Mouse (Mus musculus) heart, embryonic 16.5 days (tissue): ENCODE measurements around the gene Slc46a3. TPM values are rescaled to one million over a fixed set of nuclear protein-coding genes. Genes with fewer than 3 reads are reported as not detected.

Experiments
- ATAC-seq: fragments of 200-750 bp; cut with Nextera tagmentation; replicated peaks from 2 replicates; pipeline ENCODE4 v1.8.0; 2017; ENCODE audit warnings: moderate number of reproducible peaks; ENCODE audit not compliant: insufficient read depth, low FRiP score; ENCODE audit errors: extremely low read depth
- H3K27ac ChIP-seq: fragments of 300-500 bp; sonication (generic); 2 replicates; pipeline ENCODE4 v1.5.1; 2014; ENCODE audit warnings: mild to moderate bottlenecking, low read length, control low read depth, moderate library complexity
- H3K27me3 ChIP-seq: fragments of 300-500 bp; sonication (generic); 2 replicates; pipeline ENCODE4 v1.6.1; 2014; ENCODE audit warnings: low read length, mixed read lengths; ENCODE audit not compliant: control insufficient read depth, insufficient read depth
- H3K36me3 ChIP-seq: fragments of 300-500 bp; sonication (generic); 2 replicates; pipeline ENCODE4 v1.6.1; 2014; ENCODE audit not compliant: control insufficient read depth, insufficient read depth
- H3K4me1 ChIP-seq: fragments of 300-500 bp; sonication (generic); 2 replicates; pipeline ENCODE4 v1.6.1; 2014; ENCODE audit warnings: low read length, mixed read lengths; ENCODE audit not compliant: control insufficient read depth, insufficient read depth
- H3K4me2 ChIP-seq: fragments of 300-500 bp; sonication (generic); 2 replicates; pipeline ENCODE4 v1.6.1; 2014; ENCODE audit warnings: low read depth, mild to moderate bottlenecking, control low read depth, low read length
- H3K4me3 ChIP-seq: fragments of 300-500 bp; sonication (generic); 2 replicates; pipeline ENCODE4 v1.5.1; 2014; ENCODE audit warnings: mild to moderate bottlenecking, control low read depth, low read length
- H3K9ac ChIP-seq: fragments of 300-500 bp; sonication (generic); 2 replicates; pipeline ENCODE4 v1.6.1; 2014; ENCODE audit warnings: low read length, control low read depth
- H3K9me3 ChIP-seq: fragments of 300-500 bp; sonication (generic); replicated peaks from 2 replicates; pipeline ENCODE4 v1.6.1; 2016; ENCODE audit warnings: low read length; ENCODE audit not compliant: control insufficient read depth
- WGBS: fragments of 180-500 bp; shearing (Covaris S2); extraction: QIAGEN DNeasy Blood & Tissue Kit; methylation state at CpG from one replicate; pipeline ENCODE4 v1.1.7; 2014; 5-methylcytosine and 5-hydroxymethylcytosine counted together
- polyA plus RNA-seq: library from polyadenylated mRNA; unstranded; fragments of >200 nt; fragmentation: Nextera tagmentation; extraction: Ambion mirVana; gene quantifications from 2 replicates; pipeline ENCODE4 v1.2.1, GENCODE M21; 2015

Gene Slc46a3
- polyA plus RNA-seq, result 3.6 and 3.8 TPM in 2 replicates

DNA sequence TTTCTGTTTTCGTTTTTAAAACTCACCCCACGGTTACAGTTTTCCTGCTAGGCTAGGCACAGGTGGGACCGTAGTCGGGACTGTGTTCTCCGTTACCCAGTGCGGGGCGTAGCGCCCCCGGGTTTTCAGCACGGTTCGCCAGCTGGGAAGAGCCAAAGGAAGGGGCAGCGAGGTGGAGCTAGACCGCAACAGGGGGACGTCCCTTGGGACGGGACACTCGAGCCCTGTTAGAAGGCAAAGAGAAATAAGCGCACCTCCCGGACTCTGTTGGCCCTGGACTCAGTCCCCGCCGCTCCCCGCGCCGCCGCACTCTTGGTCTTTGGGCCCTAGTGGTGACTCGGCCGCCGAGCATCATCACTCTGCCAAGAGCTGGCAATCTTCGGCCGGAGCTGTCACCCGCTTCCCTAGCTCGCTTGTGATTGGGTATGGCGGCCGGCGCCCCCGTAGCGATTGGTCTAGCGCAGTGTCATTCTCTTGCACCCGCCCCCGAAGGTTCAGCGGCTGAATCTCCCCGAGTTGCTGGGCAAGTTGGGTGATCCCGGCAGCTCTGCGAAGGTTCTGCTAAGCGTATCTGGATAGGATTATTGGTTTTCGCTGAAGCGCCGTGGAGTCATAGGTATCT, at the start of gene Slc46a3:
Gene Slc46a3 (minus strand): TSS at position 361 of the 622 bp plus-strand sequence.
- H3K9ac ChIP-seq, result peak within 1 kb of the TSS; percentile 53
- no peaks in the 10 kb centered on the region for H3K9me3 ChIP-seq
- H3K4me1 ChIP-seq, result peaks cover 18% of the 10 kb centered on the region
- no peaks in the 10 kb centered on the region for H3K27me3 ChIP-seq
- peak; percentile 99 for ATAC-seq
- H3K4me2 ChIP-seq, result peak within 1 kb of the TSS; percentile 89
- no peak within 1 kb of the TSS for H3K27ac ChIP-seq
- H3K36me3 ChIP-seq, result no peaks in the 10 kb centered on the region
- under 1% methylated on average over 47 of the region's 47 CpGs for WGBS
- H3K4me3 ChIP-seq, result peak within 1 kb of the TSS; percentile 68

GRCm38 (mm10) chr5:147939226-147939625, 44.6 kb upstream of the Slc46a3 start:
- WGBS, result 40% methylated on average over 5 of the region's 5 CpGs

DNA sequence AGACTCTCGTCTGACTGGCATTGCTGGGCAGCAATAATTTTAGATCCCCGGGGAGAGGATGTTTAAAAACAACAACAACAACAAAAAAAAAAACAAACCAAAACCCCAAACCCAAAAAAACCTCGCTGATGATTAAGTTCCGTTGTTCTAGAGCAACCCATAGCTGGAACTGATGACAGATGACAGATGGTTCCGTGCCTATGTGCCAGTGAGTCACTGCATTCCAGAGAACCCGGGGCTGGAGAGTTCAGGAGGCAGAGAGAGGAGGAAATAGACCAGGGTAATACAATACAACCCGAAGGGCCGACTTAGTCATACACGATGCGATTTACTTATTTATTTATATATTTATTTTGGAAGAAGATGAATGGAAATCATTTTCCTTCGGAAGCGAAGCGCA, 40.5 kb upstream of the Slc46a3 start:
- ATAC-seq, result no peak
- Histone ChIP-seq H3K27ac (no peak overlapping the region), H3K9me3 (0 out of 2 replicates have a peak, but pooled peaks cover under 1% of the 10 kb centered on the region), H3K9ac (no peak overlapping the region), H3K36me3 (no peaks in the 10 kb centered on the region), H3K27me3 (no peaks in the 10 kb centered on the region), H3K4me3 (no peak overlapping the region), H3K4me1 (0 out of 2 replicates have a peak, but pooled peaks cover 5% of the 10 kb centered on the region), H3K4me2 (no peak overlapping the region)
- WGBS, result 76% methylated on average over 13 of the region's 13 CpGs

More at GRCm38 (mm10) chr5:147939226-147939625, 44.6 kb upstream of the Slc46a3 start:
- Histone ChIP-seq H3K36me3 (no peaks in the 10 kb centered on the region), H3K4me2 (no peak overlapping the region), H3K27me3 (no peaks in the 10 kb centered on the region), H3K27ac (0 out of 2 replicates have a peak overlapping the region, but pooled peaks have one; percentile 34), H3K4me1 (peaks cover 5% of the 10 kb centered on the region; the same call in 1 of the 2 replicates), H3K4me3 (no peak overlapping the region), H3K9ac (no peak overlapping the region), H3K9me3 (peaks cover 12% of the 10 kb centered on the region)
- no peak; the same call in 1 of the 2 replicates for ATAC-seq

GRCm38 (mm10) chr5:147928668-147929497, 34.3 kb upstream of the Slc46a3 start:
- Histone ChIP-seq H3K9me3 (no peaks in the 10 kb centered on the region), H3K36me3 (no peaks in the 10 kb centered on the region), H3K27ac (no peak overlapping the region), H3K4me1 (no peaks in the 10 kb centered on the region), H3K9ac (no peak overlapping the region), H3K4me3 (no peak overlapping the region), H3K4me2 (no peak overlapping the region), H3K27me3 (no peaks in the 10 kb centered on the region)
- ATAC-seq, result no peak
- WGBS, result 74% methylated on average over 7 of the region's 7 CpGs

DNA sequence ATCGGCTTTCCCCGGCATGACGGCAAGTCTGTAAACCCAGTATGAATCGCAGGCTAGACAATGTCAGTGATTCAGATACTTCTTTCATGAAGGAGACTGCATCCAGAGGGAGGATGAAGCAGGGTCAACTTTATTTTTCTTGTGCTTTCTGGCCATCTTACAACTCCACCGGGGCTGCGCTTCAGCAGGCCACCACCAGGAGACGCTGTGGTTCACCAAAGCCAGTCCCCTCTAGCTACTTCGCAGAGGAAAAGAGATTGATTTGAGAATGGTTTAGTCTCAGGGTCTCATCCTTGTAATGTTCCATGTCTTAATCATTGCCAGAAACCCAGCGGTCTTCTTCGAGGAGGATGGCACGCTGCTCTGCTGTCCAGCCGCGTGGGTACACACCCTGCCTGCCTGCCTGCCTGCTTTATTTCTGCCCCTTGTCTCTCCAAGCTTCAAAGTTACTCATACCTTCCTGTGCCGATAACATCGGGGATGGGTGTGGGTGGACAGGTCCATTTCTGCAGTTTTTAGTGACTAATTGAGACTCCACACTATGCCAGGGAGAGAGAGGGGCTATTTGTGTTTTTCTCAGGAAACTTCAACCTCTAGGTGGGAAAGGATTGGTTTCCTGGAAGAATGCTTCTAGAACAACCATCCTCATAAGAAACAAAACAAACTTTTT, 31.5 kb upstream of the Slc46a3 start:
- Histone ChIP-seq H3K4me3 (no peak overlapping the region), H3K27me3 (no peaks in the 10 kb centered on the region), H3K4me1 (no peaks in the 10 kb centered on the region), H3K9me3 (no peaks in the 10 kb centered on the region), H3K4me2 (no peak overlapping the region), H3K27ac (no peak overlapping the region), H3K9ac (no peak overlapping the region), H3K36me3 (no peaks in the 10 kb centered on the region)
- no peak for ATAC-seq
- 60% methylated on average over 15 of the region's 15 CpGs for WGBS

GRCm38 (mm10) chr5:147924621-147925020, 30.0 kb upstream of the Slc46a3 start:
- Histone ChIP-seq H3K27ac (no peak overlapping the region), H3K4me1 (no peaks in the 10 kb centered on the region), H3K9ac (no peak overlapping the region), H3K4me3 (no peak overlapping the region), H3K36me3 (no peaks in the 10 kb centered on the region), H3K27me3 (no peaks in the 10 kb centered on the region), H3K4me2 (no peak overlapping the region), H3K9me3 (no peaks in the 10 kb centered on the region)
- no peak for ATAC-seq
- 76% methylated on average over 5 of the region's 5 CpGs for WGBS

GRCm38 (mm10) chr5:147918044-147918846, 23.6 kb upstream of the Slc46a3 start:
- Histone ChIP-seq H3K4me1 (0 out of 2 replicates have a peak, but pooled peaks cover 9% of the 10 kb centered on the region), H3K4me3 (no peak overlapping the region), H3K4me2 (peak overlapping the region; percentile 23), H3K36me3 (no peaks in the 10 kb centered on the region), H3K9me3 (no peaks in the 10 kb centered on the region), H3K9ac (no peak overlapping the region), H3K27me3 (no peaks in the 10 kb centered on the region), H3K27ac (peak overlapping the region; percentile 66)
- 51% methylated on average over 17 of the region's 17 CpGs for WGBS
- ATAC-seq, result peak; percentile 57

DNA sequence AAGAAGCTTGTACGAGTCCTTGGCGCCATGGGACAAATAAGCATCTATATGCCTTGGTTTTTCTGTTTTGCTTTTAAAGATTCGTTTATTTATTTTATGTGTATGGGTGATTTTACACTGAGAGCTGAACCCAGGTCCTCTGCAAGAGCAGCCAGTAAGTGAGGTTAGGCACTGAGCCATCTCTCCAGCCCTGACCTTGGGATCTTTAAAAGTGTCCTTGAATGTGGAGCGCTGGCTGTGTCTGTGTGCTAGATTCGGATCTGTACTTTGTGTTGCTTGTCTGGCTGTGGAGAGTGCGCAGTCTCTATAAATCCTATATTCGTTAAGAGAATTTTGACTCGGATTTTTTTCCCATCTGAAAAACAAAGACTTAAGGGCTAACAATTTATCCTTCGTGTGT, 21.6 kb upstream of the Slc46a3 start:
- no peaks in the 10 kb centered on the region for H3K36me3 ChIP-seq
- H3K27ac ChIP-seq, result no peak overlapping the region
- no peak overlapping the region for H3K9ac ChIP-seq
- no peak overlapping the region for H3K4me2 ChIP-seq
- 78% methylated on average over 9 of the region's 9 CpGs for WGBS
- no peak overlapping the region for H3K4me3 ChIP-seq
- no peak for ATAC-seq
- 0 out of 2 replicates have a peak, but pooled peaks cover 9% of the 10 kb centered on the region for H3K4me1 ChIP-seq
- H3K27me3 ChIP-seq, result no peaks in the 10 kb centered on the region
- H3K9me3 ChIP-seq, result no peaks in the 10 kb centered on the region
